In genomic region chr10:42863621-42864391, GRCm38 (mm10) we compare ENCODE assay signal across 9 mouse cellular contexts. TPM values are rescaled to one million over a fixed set of nuclear protein-coding genes. Genes with fewer than 3 reads are reported as not detected.
DNase-seq lines count a peak whose midpoint lies in the region; ATAC-seq lines count a peak whose summit lies in the region.
"Had no signal": no experiment of that assay in that cellular context is flagged by ENCODE, and none has a peak within 500 bp of the region (broad histone marks: within the 10 kb centered on the region; RNA-seq: fewer than 3 reads in every experiment).

No protein-coding gene starts in this region.

- H3K4me2 ChIP-seq in midbrain, embryonic 12.5 days (replicated peaks): peak overlapping the region; percentile 42
- peak overlapping the region; percentile 69 for H3K4me2 ChIP-seq in stomach, embryonic 16.5 days (ENCODE audit: low read depth, low read length)

- peaks cover 39% of the 10 kb centered on the region for H3K4me1 ChIP-seq in midbrain, embryonic 12.5 days
- H3K4me1 ChIP-seq in stomach, embryonic 16.5 days (ENCODE audit: control insufficient read depth, insufficient read depth, low read length): peaks cover 24% of the 10 kb centered on the region

- H3K9ac ChIP-seq in midbrain, embryonic 12.5 days (replicated peaks): no peak overlapping the region
- peak overlapping the region; percentile 56 for H3K9ac ChIP-seq in stomach, embryonic 16.5 days (ENCODE audit: low read length)

- H3K27ac ChIP-seq in midbrain, embryonic 12.5 days (replicated peaks): 0 out of 2 replicates have a peak overlapping the region, but pooled peaks have one; percentile 30
- peak overlapping the region; percentile 57; the same call in 1 of the 2 replicates for H3K27ac ChIP-seq in stomach, embryonic 16.5 days (ENCODE audit: low read length)

- intact Hi-C loops in left cerebral cortex, postnatal 14 days (cut with DNase I): no loop called here

- H3K9me3 ChIP-seq in midbrain, embryonic 12.5 days: no peaks in the 10 kb centered on the region
- H3K9me3 ChIP-seq in stomach, embryonic 16.5 days (replicated peaks; ENCODE audit: control insufficient read depth, low read length): no peaks in the 10 kb centered on the region
- H3K9me3 ChIP-seq: G1E had no signal

- H3K36me3 ChIP-seq in midbrain, embryonic 12.5 days: no peaks in the 10 kb centered on the region
- no peaks in the 10 kb centered on the region for H3K36me3 ChIP-seq in stomach, embryonic 16.5 days (ENCODE audit: control insufficient read depth, insufficient read depth, low read length)
- H3K36me3 ChIP-seq: G1E had no signal

- 50% methylated on average over 31 of the region's 31 CpGs for WGBS in midbrain, embryonic 12.5 days
- WGBS in stomach, embryonic 16.5 days: 32% methylated on average over 31 of the region's 31 CpGs

- peak overlapping the region; percentile 15 for H3K4me3 ChIP-seq in midbrain, embryonic 12.5 days
- H3K4me3 ChIP-seq in stomach, embryonic 16.5 days (replicated peaks; ENCODE audit: low read length): peak overlapping the region; percentile 44

- peak; percentile 32; the same call in 1 of the 2 replicates for ATAC-seq in midbrain, embryonic 12.5 days (ENCODE audit: low FRiP score, low read depth)
- ATAC-seq in stomach, embryonic 16.5 days (ENCODE audit: insufficient read depth, low FRiP score): peak; percentile 42; the same call in 1 of the 2 replicates

- peak; percentile 42 for DNase-seq in gastrocnemius, adult 18-20 months (ENCODE audit: low spot score)
- DNase-seq in gastrocnemius, postnatal 25 days: no peak
- DNase-seq in cerebellum, adult 11 months: peak; percentile 15
- DNase-seq in frontal cortex, postnatal 25 days (ENCODE audit: low spot score in 2 of 2): peak; percentile 35 to 45
- DNase-seq in induced T-regulatory cell, adult 2 months (ENCODE audit: low read depth): peak; percentile 69
- DNase-seq in left cerebral cortex, postnatal 14 days (ENCODE audit: low spot score in 2 of 2): peak; percentile 69 to 81

- H3K27me3 ChIP-seq in midbrain, embryonic 12.5 days: no peaks in the 10 kb centered on the region; the same call in 1 of the 2 replicates
- 0 out of 2 replicates have a peak, but pooled peaks cover 4% of the 10 kb centered on the region for H3K27me3 ChIP-seq in stomach, embryonic 16.5 days (ENCODE audit: control insufficient read depth, insufficient read depth, low read length)

RNA-seq across cellular contexts. Expression of gene Scml4, which starts 3.6 kb away (rescaled TPM):
- 1 to 10 TPM in 1 of 2 experiments, under 1 TPM in 1; 0.59 to 1.1 TPM for total RNA-seq in gastrocnemius, adult 18-20 months (2021)
- total RNA-seq in gastrocnemius, postnatal 25 days (2021): 1 to 10 TPM; 1.4 TPM
- 1 to 10 TPM; 4.1 to 5.4 TPM for total RNA-seq in left cerebral cortex, postnatal 14 days (2021)
- 3.4 and 5.4 TPM in 2 replicates for polyA plus RNA-seq in midbrain, embryonic 12.5 days (2016; fragmentation: Nextera tagmentation; extraction: Ambion mirVana)
- polyA plus RNA-seq in stomach, embryonic 16.5 days (2015; fragmentation: Nextera tagmentation; extraction: Ambion mirVana): 12.2 and 13.8 TPM in 2 replicates
- total RNA-seq: G1E had no signal
- polyA plus RNA-seq: G1E had no signal
